Mouse (Mus musculus) stomach, embryonic 14.5 days (tissue): ENCODE measurements around the gene Pitpna. TPM values are rescaled to one million over a fixed set of nuclear protein-coding genes. Genes with fewer than 3 reads are reported as not detected.
A peak's percentile ranks its signal among the peaks of the same experiment; 100 is the strongest.

Experiments used
- ATAC-seq: fragments of 200-750 bp; cut with Nextera tagmentation; 2 replicates; pipeline ENCODE4 v1.8.0; 2017; ENCODE audit warnings: low read depth, moderate TSS enrichment; ENCODE audit not compliant: insufficient number of reproducible peaks, insufficient read depth, low FRiP score
- H3K27ac ChIP-seq: fragments of 300-500 bp; sonication (generic); 2 replicates; pipeline ENCODE4 v1.5.1; 2014; ENCODE audit warnings: mild to moderate bottlenecking, low read length, moderate library complexity, mixed read lengths
- H3K27me3 ChIP-seq: fragments of 300-500 bp; sonication (generic); 2 replicates; pipeline ENCODE4 v1.6.1; 2014; ENCODE audit warnings: low read length, control low read depth, mixed read lengths; ENCODE audit not compliant: control insufficient read depth, insufficient read depth
- H3K36me3 ChIP-seq: fragments of 300-500 bp; sonication (generic); 2 replicates; pipeline ENCODE4 v1.6.1; 2014; ENCODE audit warnings: mild to moderate bottlenecking, control low read depth, low read length, moderate library complexity, mixed read lengths; ENCODE audit not compliant: control insufficient read depth, insufficient read depth
- H3K4me1 ChIP-seq: fragments of 300-500 bp; sonication (generic); 2 replicates; pipeline ENCODE4 v1.6.1; 2014; ENCODE audit warnings: low read length, control low read depth, mixed read lengths; ENCODE audit not compliant: control insufficient read depth, insufficient read depth
- H3K4me2 ChIP-seq: fragments of 300-500 bp; sonication (generic); replicated peaks from 2 replicates; pipeline ENCODE4 v1.6.1; 2014; ENCODE audit warnings: low read depth, low read length, control low read depth
- H3K4me3 ChIP-seq: fragments of 300-500 bp; sonication (generic); 2 replicates; pipeline ENCODE4 v1.5.1; 2014; ENCODE audit warnings: low read depth, low read length, control low read depth
- H3K9ac ChIP-seq: fragments of 300-500 bp; sonication (generic); replicated peaks from 2 replicates; pipeline ENCODE4 v1.6.1; 2014; ENCODE audit warnings: low read depth, mild to moderate bottlenecking, control low read depth, low read length, moderate library complexity, mixed read lengths
- H3K9me3 ChIP-seq: fragments of 300-500 bp; sonication (generic); 2 replicates; pipeline ENCODE4 v1.6.1; 2016; ENCODE audit warnings: low read depth, low read length, control low read depth; ENCODE audit not compliant: control insufficient read depth
- WGBS: fragments of 180-500 bp; shearing (Covaris S2); extraction: QIAGEN DNeasy Blood & Tissue Kit; methylation state at CpG from one replicate; pipeline ENCODE4 v1.1.7; 2014; 5-methylcytosine and 5-hydroxymethylcytosine counted together
- polyA plus RNA-seq: library from polyadenylated mRNA; unstranded; fragments of >200 nt; fragmentation: Nextera tagmentation; extraction: Ambion mirVana; gene quantifications from 2 replicates; pipeline ENCODE4 v1.2.1, GENCODE M21; 2014

Pitpna gene
- polyA plus RNA-seq, 1 experiment from 2014 or later, result 74.4 TPM

- Histone ChIP-seq H3K27ac (no peak overlapping the region), H3K4me3 (no peak overlapping the region), H3K9ac (no peak overlapping the region), H3K27me3 (no peaks in the 10 kb centered on the region), H3K4me2 (no peak overlapping the region), H3K9me3 (no peaks in the 10 kb centered on the region), H3K36me3 (no peaks in the 10 kb centered on the region), H3K4me1 (peaks cover 12% of the 10 kb centered on the region)
- WGBS, result 81% methylated on average over 9 of the region's 9 CpGs
- no peak for ATAC-seq
These were observed 12.3 kb upstream of the Pitpna start for GRCm38 (mm10) chr11:75575560-75576123.

GRCm38 (mm10) chr11:75578609-75579008, 9.3 kb upstream of the Pitpna start:
- no peaks in the 10 kb centered on the region for H3K9me3 ChIP-seq
- no peak for ATAC-seq
- H3K9ac ChIP-seq, result no peak overlapping the region
- H3K4me1 ChIP-seq, result no peaks in the 10 kb centered on the region
- H3K4me2 ChIP-seq, result no peak overlapping the region
- 60% methylated on average over 5 of the region's 5 CpGs for WGBS
- no peak overlapping the region for H3K4me3 ChIP-seq
- H3K36me3 ChIP-seq, result no peaks in the 10 kb centered on the region
- no peaks in the 10 kb centered on the region for H3K27me3 ChIP-seq
- H3K27ac ChIP-seq, result no peak overlapping the region

- Histone ChIP-seq H3K9me3 (no peaks in the 10 kb centered on the region), H3K9ac (no peak overlapping the region), H3K27me3 (no peaks in the 10 kb centered on the region), H3K36me3 (no peaks in the 10 kb centered on the region), H3K4me3 (no peak overlapping the region), H3K4me1 (no peaks in the 10 kb centered on the region), H3K4me2 (no peak overlapping the region), H3K27ac (no peak overlapping the region)
- ATAC-seq, result no peak
- WGBS, result 92% methylated on average over 7 of the region's 7 CpGs
These were observed 6.3 kb upstream of the Pitpna start for GRCm38 (mm10) chr11:75581495-75582149.

DNA sequence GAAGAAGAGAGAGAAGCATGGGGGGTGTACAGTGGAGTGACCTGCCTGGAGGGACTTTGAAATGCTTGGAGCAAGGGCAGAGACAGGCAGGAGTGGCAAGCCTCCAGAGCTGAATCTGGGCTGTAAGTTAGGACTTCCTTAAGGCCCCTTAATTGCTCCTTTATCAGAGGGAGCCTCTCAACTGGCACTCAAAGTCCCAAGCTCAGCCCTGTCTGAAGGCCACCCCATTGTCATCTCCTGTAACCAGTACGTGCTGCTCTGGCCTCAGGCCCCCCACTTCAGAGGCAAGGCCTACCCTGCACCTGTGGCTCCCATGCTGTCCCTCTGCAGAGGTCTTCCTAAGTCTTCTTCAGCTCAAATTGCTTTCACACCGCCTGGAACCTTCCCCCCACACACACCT, 4.4 kb upstream of the Pitpna start:
- H3K4me1 ChIP-seq, result 0 out of 2 replicates have a peak, but pooled peaks cover 4% of the 10 kb centered on the region
- no peak overlapping the region for H3K4me3 ChIP-seq
- no peak for ATAC-seq
- H3K9ac ChIP-seq, result no peak overlapping the region
- H3K27me3 ChIP-seq, result no peaks in the 10 kb centered on the region
- H3K9me3 ChIP-seq, result no peaks in the 10 kb centered on the region
- 66% methylated on average over 2 of the region's 2 CpGs for WGBS
- H3K4me2 ChIP-seq, result no peak overlapping the region
- no peaks in the 10 kb centered on the region for H3K36me3 ChIP-seq
- no peak overlapping the region for H3K27ac ChIP-seq

- no peak overlapping the region for H3K27ac ChIP-seq
- H3K9ac ChIP-seq, result no peak overlapping the region
- H3K27me3 ChIP-seq, result no peaks in the 10 kb centered on the region
- H3K4me3 ChIP-seq, result no peak overlapping the region
- H3K4me2 ChIP-seq, result no peak overlapping the region
- H3K9me3 ChIP-seq, result no peaks in the 10 kb centered on the region
- peaks cover 11% of the 10 kb centered on the region for H3K4me1 ChIP-seq
- ATAC-seq, result no peak
- 56% methylated on average over 4 of the region's 4 CpGs for WGBS
- no peaks in the 10 kb centered on the region for H3K36me3 ChIP-seq
These were observed 2.8 kb upstream of the Pitpna start for GRCm38 (mm10) chr11:75585061-75585460.

DNA sequence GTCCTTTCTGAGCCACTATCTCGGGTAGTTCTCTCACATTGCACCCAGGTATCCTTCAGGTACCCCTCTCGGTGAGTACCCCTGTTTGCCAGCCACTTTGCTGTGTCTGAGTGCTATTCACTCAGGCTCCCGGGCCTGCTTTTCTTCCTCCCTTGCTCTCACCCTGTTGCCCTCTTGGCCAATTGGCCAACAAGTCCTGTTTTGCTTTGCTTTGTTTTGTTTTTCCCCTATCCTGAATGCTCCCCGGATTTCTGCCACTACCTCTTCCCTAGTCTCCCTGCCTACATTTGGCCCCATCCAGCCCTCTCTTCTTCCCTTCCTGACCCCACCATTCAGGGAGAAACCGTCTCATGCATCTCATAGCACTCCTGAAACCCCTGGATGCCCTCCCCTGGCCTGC, 1.9 kb upstream of the Pitpna start:
- Histone ChIP-seq H3K9me3 (no peaks in the 10 kb centered on the region), H3K4me1 (peaks cover 11% of the 10 kb centered on the region), H3K9ac (no peak overlapping the region), H3K4me3 (no peak overlapping the region), H3K36me3 (no peaks in the 10 kb centered on the region), H3K27ac (no peak overlapping the region), H3K4me2 (no peak overlapping the region), H3K27me3 (no peaks in the 10 kb centered on the region)
- 86% methylated on average over 5 of the region's 5 CpGs for WGBS
- no peak for ATAC-seq

- no peaks in the 10 kb centered on the region for H3K9me3 ChIP-seq
- no peak overlapping the region for H3K4me3 ChIP-seq
- H3K9ac ChIP-seq, result no peak overlapping the region
- no peak overlapping the region for H3K4me2 ChIP-seq
- H3K27ac ChIP-seq, result no peak overlapping the region
- ATAC-seq, result no peak
- no peaks in the 10 kb centered on the region for H3K36me3 ChIP-seq
- 79% methylated on average over 5 of the region's 5 CpGs for whole genome bisulfite sequencing
- peaks cover 11% of the 10 kb centered on the region for H3K4me1 ChIP-seq
- H3K27me3 ChIP-seq, result no peaks in the 10 kb centered on the region
These were observed 934 bp upstream of the Pitpna start for GRCm38 (mm10) chr11:75586963-75587362.

DNA sequence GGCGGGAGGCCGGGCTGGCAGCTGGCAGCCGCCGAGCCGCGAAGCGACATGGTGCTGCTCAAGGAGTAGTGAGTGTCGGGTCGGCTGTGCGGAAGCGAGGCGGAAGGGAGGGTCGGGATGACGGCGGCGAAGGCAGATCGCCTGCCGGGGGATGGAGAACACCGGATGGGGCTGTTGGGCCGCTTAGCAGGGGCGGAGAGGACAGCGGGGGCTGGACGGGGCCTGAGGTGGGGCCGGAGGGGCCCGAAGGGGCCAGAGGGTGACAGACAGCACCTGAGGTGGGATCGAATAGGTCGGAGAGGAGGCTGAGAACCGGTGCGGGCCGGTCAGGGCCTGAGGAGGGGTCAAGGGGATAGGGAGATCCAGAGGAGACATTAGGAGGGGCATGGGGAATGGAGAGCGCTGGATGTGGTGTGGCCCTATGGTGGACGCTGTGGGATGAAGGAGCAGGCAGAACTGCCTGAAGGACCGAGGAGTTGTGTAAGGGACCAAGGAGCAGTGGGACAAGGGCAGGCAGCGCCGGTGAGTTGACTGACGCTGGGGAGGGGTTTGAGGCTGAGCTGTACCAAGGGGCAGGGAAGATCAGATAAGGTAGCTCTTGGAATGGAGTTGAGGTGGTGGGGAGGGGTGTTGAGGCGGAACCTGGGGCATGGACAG, 516 bp downstream of the Pitpna start:
- WGBS, result 1% methylated on average over 37 of the region's 37 CpGs
- Histone ChIP-seq H3K4me2 (peak overlapping the region; percentile 84), H3K27me3 (no peaks in the 10 kb centered on the region), H3K27ac (peak overlapping the region; percentile 77), H3K9ac (peak overlapping the region; percentile 84), H3K36me3 (peaks cover 10% of the 10 kb centered on the region; the same call in 1 of the 2 replicates), H3K4me3 (peak overlapping the region; percentile 91), H3K9me3 (no peaks in the 10 kb centered on the region), H3K4me1 (peaks cover 11% of the 10 kb centered on the region)
- ATAC-seq, result peak; percentile 67
